Mouse (Mus musculus): ENCODE data around the gene Ptprk. TPM values are rescaled to one million over a fixed set of nuclear protein-coding genes. Genes with fewer than 3 reads are reported as not detected.

The Ptprk gene
- polyA plus RNA-seq, 1 experiment, result 3.7 TPM

- TF ChIP-seq POLR2A (IDR thresholded peaks at IDR 0.05; ENCODE audit: borderline replicate concordance, control insufficient read depth, low read depth, low read length), result no peak
- TF ChIP-seq CTCF (IDR thresholded peaks at IDR 0.05; ENCODE audit: control insufficient read depth, insufficient read depth, low read length), result no peak
- Histone ChIP-seq H3K4me1 (ENCODE audit: control insufficient read depth, insufficient read depth, low read length) (no peaks in the 10 kb centered on the region), H3K27ac (ENCODE audit: control insufficient read depth, insufficient read depth, low read depth, low read length, poor library complexity) (no peak overlapping the region), H3K4me3 (replicated peaks; ENCODE audit: control insufficient read depth, low read depth, low read length) (no peak overlapping the region)
Measured at GRCm38 (mm10) chr10:28425371-28425770, 350.8 kb downstream of the Ptprk start.

- 76% methylated on average over 1 of the region's 1 CpGs for WGBS
- H3K4me3 ChIP-seq (replicated peaks; ENCODE audit: control insufficient read depth, low read depth, low read length), result no peak overlapping the region
- H3K27ac ChIP-seq (ENCODE audit: control insufficient read depth, insufficient read depth, low read depth, low read length, poor library complexity), result no peak overlapping the region
- TF ChIP-seq POLR2A (IDR thresholded peaks at IDR 0.05; ENCODE audit: borderline replicate concordance, control insufficient read depth, low read depth, low read length), result no peak
- TF ChIP-seq CTCF (IDR thresholded peaks at IDR 0.05; ENCODE audit: control insufficient read depth, insufficient read depth, low read length), result no peak
- H3K4me1 ChIP-seq (ENCODE audit: control insufficient read depth, insufficient read depth, low read length), result no peaks in the 10 kb centered on the region
Measured at GRCm38 (mm10) chr10:28436084-28436483, 361.5 kb downstream of the Ptprk start.

GRCm38 (mm10) chr10:28449853-28450252, 375.2 kb downstream of the Ptprk start:
- TF ChIP-seq CTCF (IDR thresholded peaks at IDR 0.05; ENCODE audit: control insufficient read depth, insufficient read depth, low read length) (no peak), POLR2A (IDR thresholded peaks at IDR 0.05; ENCODE audit: borderline replicate concordance, control insufficient read depth, low read depth, low read length) (no peak)
- H3K27ac ChIP-seq (ENCODE audit: control insufficient read depth, insufficient read depth, low read depth, low read length, poor library complexity), result no peak overlapping the region
- H3K4me1 ChIP-seq (ENCODE audit: control insufficient read depth, insufficient read depth, low read length), result no peaks in the 10 kb centered on the region
- no peak overlapping the region for H3K4me3 ChIP-seq (replicated peaks; ENCODE audit: control insufficient read depth, low read depth, low read length)
- WGBS, result 61% methylated on average over 4 of the region's 4 CpGs

- H3K27ac ChIP-seq (ENCODE audit: control insufficient read depth, insufficient read depth, low read depth, low read length, poor library complexity), result no peak overlapping the region
- no peak overlapping the region for H3K4me3 ChIP-seq (replicated peaks; ENCODE audit: control insufficient read depth, low read depth, low read length)
- H3K4me1 ChIP-seq (ENCODE audit: control insufficient read depth, insufficient read depth, low read length), result no peaks in the 10 kb centered on the region
- TF ChIP-seq POLR2A (IDR thresholded peaks at IDR 0.05; ENCODE audit: borderline replicate concordance, control insufficient read depth, low read depth, low read length) (no peak), CTCF (IDR thresholded peaks at IDR 0.05; ENCODE audit: control insufficient read depth, insufficient read depth, low read length) (no peak)
- 77% methylated on average over 1 of the region's 1 CpGs for WGBS
Measured at GRCm38 (mm10) chr10:28450642-28451041, 376.0 kb downstream of the Ptprk start.

- H3K27ac ChIP-seq (ENCODE audit: control insufficient read depth, insufficient read depth, low read depth, low read length, poor library complexity), result no peak overlapping the region
- no peaks in the 10 kb centered on the region for H3K4me1 ChIP-seq (ENCODE audit: control insufficient read depth, insufficient read depth, low read length)
- 75% methylated on average over 1 of the region's 1 CpGs for WGBS
- no peak for TF ChIP-seq POLR2A (IDR thresholded peaks at IDR 0.05; ENCODE audit: borderline replicate concordance, control insufficient read depth, low read depth, low read length)
- TF ChIP-seq CTCF (IDR thresholded peaks at IDR 0.05; ENCODE audit: control insufficient read depth, insufficient read depth, low read length), result no peak
- H3K4me3 ChIP-seq (replicated peaks; ENCODE audit: control insufficient read depth, low read depth, low read length), result no peak overlapping the region
Measured at GRCm38 (mm10) chr10:28458027-28458426, 383.4 kb downstream of the Ptprk start.

- Histone ChIP-seq H3K4me1 (ENCODE audit: control insufficient read depth, insufficient read depth, low read length) (no peaks in the 10 kb centered on the region), H3K4me3 (replicated peaks; ENCODE audit: control insufficient read depth, low read depth, low read length) (no peak overlapping the region), H3K27ac (ENCODE audit: control insufficient read depth, insufficient read depth, low read depth, low read length, poor library complexity) (no peak overlapping the region)
- WGBS, result 77% methylated on average over 1 of the region's 1 CpGs
- TF ChIP-seq CTCF (IDR thresholded peaks at IDR 0.05; ENCODE audit: control insufficient read depth, insufficient read depth, low read length) (no peak), POLR2A (IDR thresholded peaks at IDR 0.05; ENCODE audit: borderline replicate concordance, control insufficient read depth, low read depth, low read length) (no peak)
Measured at GRCm38 (mm10) chr10:28459963-28460362, 385.3 kb downstream of the Ptprk start.

GRCm38 (mm10) chr10:28463706-28464105, 389.1 kb downstream of the Ptprk start:
- 10% methylated on average over 1 of the region's 1 CpGs for WGBS

GRCm38 (mm10) chr10:28464766-28465548, 390.3 kb downstream of the Ptprk start:
- Histone ChIP-seq H3K27ac (ENCODE audit: control insufficient read depth, insufficient read depth, low read depth, low read length, poor library complexity) (no peak overlapping the region), H3K4me3 (replicated peaks; ENCODE audit: control insufficient read depth, low read depth, low read length) (no peak overlapping the region), H3K4me1 (ENCODE audit: control insufficient read depth, insufficient read depth, low read length) (no peaks in the 10 kb centered on the region)
- TF ChIP-seq CTCF (IDR thresholded peaks at IDR 0.05; ENCODE audit: control insufficient read depth, insufficient read depth, low read length) (no peak), POLR2A (IDR thresholded peaks at IDR 0.05; ENCODE audit: borderline replicate concordance, control insufficient read depth, low read depth, low read length) (no peak)
- WGBS, result 87% methylated on average over 12 of the region's 12 CpGs

More at GRCm38 (mm10) chr10:28463706-28464105, 389.1 kb downstream of the Ptprk start:
- Histone ChIP-seq H3K4me3 (replicated peaks; ENCODE audit: control insufficient read depth, low read depth, low read length) (no peak overlapping the region), H3K27ac (ENCODE audit: control insufficient read depth, insufficient read depth, low read depth, low read length, poor library complexity) (no peak overlapping the region), H3K4me1 (ENCODE audit: control insufficient read depth, insufficient read depth, low read length) (no peaks in the 10 kb centered on the region)
- TF ChIP-seq POLR2A (IDR thresholded peaks at IDR 0.05; ENCODE audit: borderline replicate concordance, control insufficient read depth, low read depth, low read length) (no peak), CTCF (IDR thresholded peaks at IDR 0.05; ENCODE audit: control insufficient read depth, insufficient read depth, low read length) (no peak)

All from bone marrow, adult 2 months (tissue).